21 mouse cellular contexts compared by ENCODE assay signal in genomic region chr3:119464479-119464878, GRCm38 (mm10).
A peak's percentile ranks its signal among the peaks of the same experiment; 100 is the strongest.
DNase-seq lines count a peak whose midpoint lies in the region; ATAC-seq lines count a peak whose summit lies in the region.
"Had no signal": no experiment of that assay in that cellular context is flagged by ENCODE, and none has a peak within 500 bp of the region (broad histone marks: within the 10 kb centered on the region; RNA-seq: fewer than 3 reads in every experiment).

No protein-coding gene starts in this region.

- no peak for DNase-seq in forebrain, embryonic 10.5 days (ENCODE audit: extremely low spot score, low spot score)
- no peak for DNase-seq in neural tube, embryonic 11.5 days (ENCODE audit: low spot score)
- DNase-seq in left cerebral cortex, adult 18-20 months (ENCODE audit: low spot score in 2 of 2), result no peak
- DNase-seq in testis, postnatal 14 days (ENCODE audit: low spot score), result no peak
- DNase-seq: adrenal gland, postnatal 25 days; cerebellum, adult 2 months; gastrocnemius, postnatal 36 days; lung, adult 2 months; right cerebral cortex, postnatal 14 days; spleen, adult 18-20 months; thymus, postnatal 36 days had no signal

- H3K4me1 ChIP-seq in forebrain, embryonic 12.5 days, result peaks cover 13% of the 10 kb centered on the region
- H3K4me1 ChIP-seq in forebrain, embryonic 10.5 days, result peaks cover 15% of the 10 kb centered on the region
- H3K4me1 ChIP-seq in neural tube, embryonic 11.5 days (ENCODE audit: control insufficient read depth, insufficient read depth, low read length), result no peaks in the 10 kb centered on the region
- no peaks in the 10 kb centered on the region for H3K4me1 ChIP-seq in neural tube, embryonic 15.5 days
- H3K4me1 ChIP-seq in midbrain, embryonic 13.5 days (replicated peaks), result peaks cover 6% of the 10 kb centered on the region
- H3K4me1 ChIP-seq: embryonic facial prominence, embryonic 15.5 days; heart, embryonic 15.5 days; kidney, embryonic 15.5 days; limb, embryonic 12.5 days; liver, embryonic 12.5 days; megakaryocyte, embryonic 14.5 days had no signal

- no peak overlapping the region for H3K27ac ChIP-seq in forebrain, embryonic 12.5 days
- H3K27ac ChIP-seq in forebrain, embryonic 10.5 days, result no peak overlapping the region
- no peak overlapping the region for H3K27ac ChIP-seq in neural tube, embryonic 11.5 days (ENCODE audit: low read depth, low read length)
- no peak overlapping the region for H3K27ac ChIP-seq in neural tube, embryonic 15.5 days (replicated peaks)
- no peak overlapping the region for H3K27ac ChIP-seq in midbrain, embryonic 13.5 days
- H3K27ac ChIP-seq: embryonic facial prominence, embryonic 15.5 days; heart, embryonic 15.5 days; kidney, embryonic 15.5 days; limb, embryonic 12.5 days; liver, embryonic 12.5 days had no signal

- no peak overlapping the region for H3K4me3 ChIP-seq in forebrain, embryonic 12.5 days (replicated peaks)
- no peak overlapping the region for H3K4me3 ChIP-seq in forebrain, embryonic 10.5 days
- H3K4me3 ChIP-seq in neural tube, embryonic 11.5 days (ENCODE audit: low read depth, low read length), result no peak overlapping the region
- H3K4me3 ChIP-seq in neural tube, embryonic 15.5 days (replicated peaks), result no peak overlapping the region
- no peak overlapping the region for H3K4me3 ChIP-seq in midbrain, embryonic 13.5 days (replicated peaks)
- H3K4me3 ChIP-seq: embryonic facial prominence, embryonic 15.5 days; heart, embryonic 15.5 days; kidney, embryonic 15.5 days; limb, embryonic 12.5 days; liver, embryonic 12.5 days; megakaryocyte, embryonic 14.5 days had no signal

- H3K9ac ChIP-seq in forebrain, embryonic 12.5 days, result no peak overlapping the region
- H3K9ac ChIP-seq in neural tube, embryonic 11.5 days (ENCODE audit: low read length), result no peak overlapping the region
- no peak overlapping the region for H3K9ac ChIP-seq in neural tube, embryonic 15.5 days (replicated peaks)
- H3K9ac ChIP-seq in midbrain, embryonic 13.5 days (replicated peaks), result no peak overlapping the region
- H3K9ac ChIP-seq: embryonic facial prominence, embryonic 15.5 days; heart, embryonic 15.5 days; kidney, embryonic 15.5 days; limb, embryonic 12.5 days; liver, embryonic 12.5 days had no signal

- ATAC-seq in forebrain, embryonic 12.5 days (ENCODE audit: low FRiP score), result peak; percentile 71
- ATAC-seq in neural tube, embryonic 11.5 days (ENCODE audit: insufficient read depth, low FRiP score, low TSS enrichment), result peak; percentile 79; the same call in 1 of the 2 replicates
- ATAC-seq in neural tube, embryonic 15.5 days (ENCODE audit: low FRiP score), result no peak
- ATAC-seq in midbrain, embryonic 13.5 days, result peak; percentile 71; the same call in 1 of the 2 replicates
- ATAC-seq: intestine, embryonic 16.5 days; liver, embryonic 12.5 days had no signal

- H3K36me3 ChIP-seq in forebrain, embryonic 12.5 days (replicated peaks), result no peaks in the 10 kb centered on the region
- no peaks in the 10 kb centered on the region for H3K36me3 ChIP-seq in forebrain, embryonic 10.5 days (replicated peaks)
- no peaks in the 10 kb centered on the region for H3K36me3 ChIP-seq in neural tube, embryonic 11.5 days (ENCODE audit: control insufficient read depth, insufficient read depth, low read length)
- no peaks in the 10 kb centered on the region for H3K36me3 ChIP-seq in neural tube, embryonic 15.5 days
- no peaks in the 10 kb centered on the region for H3K36me3 ChIP-seq in midbrain, embryonic 13.5 days
- H3K36me3 ChIP-seq: embryonic facial prominence, embryonic 15.5 days; heart, embryonic 15.5 days; kidney, embryonic 15.5 days; limb, embryonic 12.5 days; liver, embryonic 12.5 days had no signal

- no peaks in the 10 kb centered on the region; the same call in 1 of the 2 replicates for H3K27me3 ChIP-seq in forebrain, embryonic 12.5 days
- H3K27me3 ChIP-seq in forebrain, embryonic 10.5 days (ENCODE audit: poor library complexity, severe bottlenecking), result peaks cover 7% of the 10 kb centered on the region
- no peaks in the 10 kb centered on the region for H3K27me3 ChIP-seq in neural tube, embryonic 11.5 days (ENCODE audit: control insufficient read depth, insufficient read depth, low read length)
- H3K27me3 ChIP-seq in neural tube, embryonic 15.5 days (replicated peaks), result no peaks in the 10 kb centered on the region
- H3K27me3 ChIP-seq in midbrain, embryonic 13.5 days, result peaks cover 23% of the 10 kb centered on the region
- H3K27me3 ChIP-seq: embryonic facial prominence, embryonic 15.5 days; heart, embryonic 15.5 days; kidney, embryonic 15.5 days; limb, embryonic 12.5 days; liver, embryonic 12.5 days; megakaryocyte, embryonic 14.5 days had no signal

- no peak overlapping the region for H3K4me2 ChIP-seq in forebrain, embryonic 12.5 days
- H3K4me2 ChIP-seq in neural tube, embryonic 11.5 days (ENCODE audit: low read depth), result no peak overlapping the region
- H3K4me2 ChIP-seq in neural tube, embryonic 15.5 days, result no peak overlapping the region
- H3K4me2 ChIP-seq in midbrain, embryonic 13.5 days (replicated peaks), result no peak overlapping the region
- H3K4me2 ChIP-seq: embryonic facial prominence, embryonic 15.5 days; heart, embryonic 15.5 days; kidney, embryonic 15.5 days; limb, embryonic 12.5 days; liver, embryonic 12.5 days had no signal

- WGBS in forebrain, embryonic 12.5 days, result 15% methylated on average over 1 of the region's 1 CpGs
- WGBS in forebrain, embryonic 10.5 days, result 32% methylated on average over 1 of the region's 1 CpGs
- 49% methylated on average over 1 of the region's 1 CpGs for WGBS in neural tube, embryonic 11.5 days
- WGBS in neural tube, embryonic 15.5 days, result 27% methylated on average over 1 of the region's 1 CpGs
- 8% methylated on average over 1 of the region's 1 CpGs for WGBS in midbrain, embryonic 13.5 days

- H3K9me3 ChIP-seq in forebrain, embryonic 12.5 days, result no peaks in the 10 kb centered on the region
- no peaks in the 10 kb centered on the region for H3K9me3 ChIP-seq in forebrain, embryonic 10.5 days
- no peaks in the 10 kb centered on the region for H3K9me3 ChIP-seq in neural tube, embryonic 11.5 days (ENCODE audit: control insufficient read depth, low read length)
- no peaks in the 10 kb centered on the region for H3K9me3 ChIP-seq in neural tube, embryonic 15.5 days (replicated peaks)
- H3K9me3 ChIP-seq in midbrain, embryonic 13.5 days, result no peaks in the 10 kb centered on the region
- H3K9me3 ChIP-seq: embryonic facial prominence, embryonic 15.5 days; heart, embryonic 15.5 days; kidney, embryonic 15.5 days; limb, embryonic 12.5 days; liver, embryonic 12.5 days; megakaryocyte, embryonic 14.5 days had no signal
